Mouse (Mus musculus) kidney, embryonic 14.5 days (tissue): ENCODE measurements around the gene Gm43720. TPM values are rescaled to one million over a fixed set of nuclear protein-coding genes. Genes with fewer than 3 reads are reported as not detected.

Source experiments
- ATAC-seq: fragments of 200-750 bp; cut with Nextera tagmentation; 2 replicates; pipeline ENCODE4 v1.8.0; 2017; ENCODE audit warnings: moderate number of reproducible peaks, mild to moderate bottlenecking, moderate TSS enrichment, moderate library complexity; ENCODE audit not compliant: low FRiP score, low TSS enrichment
- H3K27ac ChIP-seq: fragments of 300-500 bp; sonication (generic); 2 replicates; pipeline ENCODE4 v1.5.1; 2014; ENCODE audit warnings: low read depth, mild to moderate bottlenecking, low read length, moderate library complexity, mixed read lengths
- H3K27me3 ChIP-seq: fragments of 300-500 bp; sonication (generic); 2 replicates; pipeline ENCODE4 v1.6.1; 2014; ENCODE audit warnings: mild to moderate bottlenecking, low read length; ENCODE audit not compliant: control insufficient read depth, insufficient read depth
- H3K36me3 ChIP-seq: fragments of 300-500 bp; sonication (generic); 2 replicates; pipeline ENCODE4 v1.6.1; 2014; ENCODE audit warnings: low read length, mixed read lengths; ENCODE audit not compliant: control insufficient read depth, insufficient read depth
- H3K4me1 ChIP-seq: fragments of 300-500 bp; sonication (generic); 2 replicates; pipeline ENCODE4 v1.6.1; 2014; ENCODE audit warnings: low read length, mixed read lengths; ENCODE audit not compliant: control insufficient read depth, insufficient read depth
- H3K4me2 ChIP-seq: fragments of 300-500 bp; sonication (generic); replicated peaks from 2 replicates; pipeline ENCODE4 v1.6.1; 2014; ENCODE audit warnings: low read depth, mild to moderate bottlenecking, low read length
- H3K4me3 ChIP-seq: fragments of 300-500 bp; sonication (generic); 2 replicates; pipeline ENCODE4 v1.5.1; 2014; ENCODE audit warnings: mild to moderate bottlenecking, low read length
- H3K9ac ChIP-seq: fragments of 300-500 bp; sonication (generic); 2 replicates; pipeline ENCODE4 v1.6.1; 2014; ENCODE audit warnings: low read depth, mild to moderate bottlenecking, low read length, moderate library complexity
- H3K9me3 ChIP-seq: fragments of 300-500 bp; sonication (generic); 2 replicates; pipeline ENCODE4 v1.6.1; 2016; ENCODE audit warnings: low read length; ENCODE audit not compliant: control insufficient read depth
- WGBS: fragments of 180-500 bp; shearing (Covaris S2); extraction: QIAGEN DNeasy Blood & Tissue Kit; methylation state at CpG from one replicate; pipeline ENCODE4 v1.1.7; 2014; 5-methylcytosine and 5-hydroxymethylcytosine counted together
- polyA plus RNA-seq: library from polyadenylated mRNA; unstranded; fragments of >200 nt; fragmentation: Nextera tagmentation; extraction: Ambion mirVana; gene quantifications from 2 replicates; pipeline ENCODE4 v1.2.1, GENCODE M21; 2014

Gene Gm43720
- not detected in 2 replicates for polyA plus RNA-seq

- peak; percentile 99 for ATAC-seq
- Histone ChIP-seq H3K36me3 (peaks cover 12% of the 10 kb centered on the region), H3K27me3 (no peaks in the 10 kb centered on the region), H3K4me3 (peak within 1 kb of the TSS; percentile 69), H3K9me3 (peaks cover 5% of the 10 kb centered on the region; the same call in 1 of the 2 replicates), H3K9ac (peak within 1 kb of the TSS; percentile 72), H3K4me1 (peaks cover 28% of the 10 kb centered on the region), H3K4me2 (peak within 1 kb of the TSS; percentile 67), H3K27ac (0 out of 2 replicates have a peak within 1 kb of the TSS, but pooled peaks have one; percentile 32)
- WGBS, result under 1% methylated on average over 56 of the region's 56 CpGs
Measured at GRCm38 (mm10) chr5:138279585-138280424, at the start of gene Gm43720, which contains the start of the genes Gpc2 and Stag3. TSS of gene Gm43720 (minus strand) at chr5:138279958. TSS of gene Gpc2 (minus strand) at chr5:138280005. TSS of gene Stag3 (plus strand) at chr5:138280240.

GRCm38 (mm10) chr5:138312795-138313194 lies 33.0 kb upstream of the Gm43720 start:
- no peak for ATAC-seq
- no peak overlapping the region for H3K9ac ChIP-seq
- no peak overlapping the region for H3K4me3 ChIP-seq
- WGBS, result 94% methylated on average over 3 of the region's 3 CpGs
- no peaks in the 10 kb centered on the region for H3K36me3 ChIP-seq
- H3K4me2 ChIP-seq, result no peak overlapping the region
- no peaks in the 10 kb centered on the region for H3K4me1 ChIP-seq
- H3K27ac ChIP-seq, result no peak overlapping the region
- H3K27me3 ChIP-seq, result no peaks in the 10 kb centered on the region
- no peaks in the 10 kb centered on the region for H3K9me3 ChIP-seq

- H3K9ac ChIP-seq, result no peak overlapping the region
- H3K4me1 ChIP-seq, result no peaks in the 10 kb centered on the region
- WGBS, result 83% methylated on average over 2 of the region's 2 CpGs
- H3K27ac ChIP-seq, result no peak overlapping the region
- H3K4me3 ChIP-seq, result no peak overlapping the region
- H3K27me3 ChIP-seq, result no peaks in the 10 kb centered on the region
- no peaks in the 10 kb centered on the region for H3K36me3 ChIP-seq
- no peaks in the 10 kb centered on the region for H3K9me3 ChIP-seq
- no peak overlapping the region for H3K4me2 ChIP-seq
- ATAC-seq, result no peak
Measured at GRCm38 (mm10) chr5:138299613-138300012, 19.9 kb upstream of the Gm43720 start.

- no peaks in the 10 kb centered on the region for H3K9me3 ChIP-seq
- no peaks in the 10 kb centered on the region for H3K36me3 ChIP-seq
- H3K4me3 ChIP-seq, result no peak overlapping the region
- no peak overlapping the region for H3K4me2 ChIP-seq
- no peak overlapping the region for H3K27ac ChIP-seq
- no peaks in the 10 kb centered on the region for H3K4me1 ChIP-seq
- ATAC-seq, result no peak
- H3K9ac ChIP-seq, result no peak overlapping the region
- no peaks in the 10 kb centered on the region for H3K27me3 ChIP-seq
Measured at GRCm38 (mm10) chr5:138294158-138294557, 14.4 kb upstream of the Gm43720 start.

- no peak overlapping the region for H3K9ac ChIP-seq
- H3K4me3 ChIP-seq, result no peak overlapping the region
- ATAC-seq, result no peak
- H3K27me3 ChIP-seq, result no peaks in the 10 kb centered on the region
- no peak overlapping the region for H3K27ac ChIP-seq
- H3K4me2 ChIP-seq, result no peak overlapping the region
- H3K9me3 ChIP-seq, result no peaks in the 10 kb centered on the region
- no peaks in the 10 kb centered on the region for H3K4me1 ChIP-seq
- WGBS, result 80% methylated on average over 1 of the region's 1 CpGs
- H3K36me3 ChIP-seq, result no peaks in the 10 kb centered on the region
Measured at GRCm38 (mm10) chr5:138291638-138292037, 11.9 kb upstream of the Gm43720 start.

GRCm38 (mm10) chr5:138287861-138288260 lies 8.1 kb upstream of the Gm43720 start:
- Histone ChIP-seq H3K9ac (no peak overlapping the region), H3K9me3 (no peaks in the 10 kb centered on the region), H3K36me3 (no peaks in the 10 kb centered on the region), H3K4me1 (no peaks in the 10 kb centered on the region), H3K4me3 (no peak overlapping the region), H3K27me3 (no peaks in the 10 kb centered on the region), H3K27ac (no peak overlapping the region), H3K4me2 (no peak overlapping the region)
- WGBS, result 79% methylated on average over 3 of the region's 3 CpGs
- ATAC-seq, result no peak

- H3K27me3 ChIP-seq, result no peaks in the 10 kb centered on the region
- no peak overlapping the region for H3K4me3 ChIP-seq
- ATAC-seq, result no peak
- peaks cover 5% of the 10 kb centered on the region; the same call in 1 of the 2 replicates for H3K9me3 ChIP-seq
- H3K27ac ChIP-seq, result no peak overlapping the region
- no peaks in the 10 kb centered on the region for H3K36me3 ChIP-seq
- H3K4me1 ChIP-seq, result peaks cover 8% of the 10 kb centered on the region; the same call in 1 of the 2 replicates
- no peak overlapping the region for H3K9ac ChIP-seq
- 74% methylated on average over 1 of the region's 1 CpGs for WGBS
- H3K4me2 ChIP-seq, result no peak overlapping the region
Measured at GRCm38 (mm10) chr5:138283540-138283939, 3.8 kb upstream of the Gm43720 start.

GRCm38 (mm10) chr5:138281798-138282197 lies 2.0 kb upstream of the Gm43720 start:
- no peak overlapping the region for H3K4me2 ChIP-seq
- peaks cover 11% of the 10 kb centered on the region; the same call in 1 of the 2 replicates for H3K4me1 ChIP-seq
- no peaks in the 10 kb centered on the region for H3K27me3 ChIP-seq
- H3K4me3 ChIP-seq, result no peak overlapping the region
- no peak for ATAC-seq
- H3K9ac ChIP-seq, result no peak overlapping the region
- peaks cover 7% of the 10 kb centered on the region for H3K36me3 ChIP-seq
- 70% methylated on average over 2 of the region's 2 CpGs for WGBS
- H3K27ac ChIP-seq, result no peak overlapping the region
- peaks cover 5% of the 10 kb centered on the region; the same call in 1 of the 2 replicates for H3K9me3 ChIP-seq

GRCm38 (mm10) chr5:138280829-138281228 lies 1.1 kb upstream of the Gm43720 start:
- no peaks in the 10 kb centered on the region for H3K27me3 ChIP-seq
- H3K9me3 ChIP-seq, result peaks cover 5% of the 10 kb centered on the region; the same call in 1 of the 2 replicates
- no peak overlapping the region for H3K4me2 ChIP-seq
- H3K36me3 ChIP-seq, result peaks cover 12% of the 10 kb centered on the region
- peaks cover 18% of the 10 kb centered on the region; the same call in 1 of the 2 replicates for H3K4me1 ChIP-seq
- WGBS, result 91% methylated on average over 15 of the region's 15 CpGs
- ATAC-seq, result no peak
- H3K27ac ChIP-seq, result no peak overlapping the region
- no peak overlapping the region for H3K9ac ChIP-seq
- H3K4me3 ChIP-seq, result no peak overlapping the region
